Mouse (Mus musculus) testis, adult 2 months (tissue): ENCODE results near the gene Gng12.

Experiments used
- CTCF ChIP-seq: fragments of 200-500 bp; IDR thresholded peaks from 2 replicates; pipeline ENCODE4 v1.5.1; 2012; ENCODE audit warnings: low read depth, mild to moderate bottlenecking, inconsistent platforms, low read length, moderate library complexity; ENCODE audit not compliant: control insufficient read depth, insufficient read depth, insufficient replicate concordance
- POLR2A ChIP-seq: fragments of 200-500 bp; IDR thresholded peaks from 2 replicates; pipeline ENCODE4 v1.6.1; 2012; ENCODE audit warnings: low read depth, mild to moderate bottlenecking, inconsistent platforms, low read length, moderate library complexity; ENCODE audit not compliant: control insufficient read depth

GRCm38 (mm10) chr6:67013293-67013948 lies 117.2 kb downstream of the Gng12 start:
- TF ChIP-seq POLR2A: no peak
- TF ChIP-seq CTCF: no peak
